Mouse (Mus musculus): Measurements from ENCODE around the gene Med12l.

DNA sequence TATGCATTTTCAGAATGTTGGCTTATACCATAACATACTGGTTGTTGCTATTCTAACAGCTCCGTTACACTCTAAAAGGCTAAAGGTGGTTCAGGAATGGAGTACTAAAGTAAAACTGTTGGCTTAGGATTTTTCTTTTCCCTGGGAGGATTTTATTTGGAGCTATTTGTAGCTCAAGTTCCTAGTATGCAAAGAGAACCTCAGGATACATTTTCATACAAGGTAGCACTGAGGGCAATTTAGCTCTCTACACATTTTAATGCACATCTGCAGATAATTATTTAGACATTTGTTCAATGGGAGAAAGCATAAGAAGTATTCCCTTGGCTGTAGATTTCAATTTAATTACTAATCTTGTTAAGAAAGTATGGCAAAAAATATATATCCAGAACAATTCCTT, 356.3 kb downstream of the Med12l start:
- TF ChIP-seq CTCF (IDR thresholded peaks at IDR 0.05; ENCODE audit: low read depth) (no peak), EP300 (IDR thresholded peaks at IDR 0.05; ENCODE audit: low read depth) (no peak)
